Mouse (Mus musculus): ENCODE data around the gene Nudt8. TPM values are rescaled to one million over a fixed set of nuclear protein-coding genes. Genes with fewer than 3 reads are reported as not detected.
"Not testable (repeated sequence)": the region's sequence is repeated elsewhere in the genome, so short reads cannot be mapped to it uniquely, and the experiment has no call there.

Gene Nudt8
- total RNA-seq, 2 experiments from 2014 or later, result 14.6 to 14.8 TPM

DNA sequence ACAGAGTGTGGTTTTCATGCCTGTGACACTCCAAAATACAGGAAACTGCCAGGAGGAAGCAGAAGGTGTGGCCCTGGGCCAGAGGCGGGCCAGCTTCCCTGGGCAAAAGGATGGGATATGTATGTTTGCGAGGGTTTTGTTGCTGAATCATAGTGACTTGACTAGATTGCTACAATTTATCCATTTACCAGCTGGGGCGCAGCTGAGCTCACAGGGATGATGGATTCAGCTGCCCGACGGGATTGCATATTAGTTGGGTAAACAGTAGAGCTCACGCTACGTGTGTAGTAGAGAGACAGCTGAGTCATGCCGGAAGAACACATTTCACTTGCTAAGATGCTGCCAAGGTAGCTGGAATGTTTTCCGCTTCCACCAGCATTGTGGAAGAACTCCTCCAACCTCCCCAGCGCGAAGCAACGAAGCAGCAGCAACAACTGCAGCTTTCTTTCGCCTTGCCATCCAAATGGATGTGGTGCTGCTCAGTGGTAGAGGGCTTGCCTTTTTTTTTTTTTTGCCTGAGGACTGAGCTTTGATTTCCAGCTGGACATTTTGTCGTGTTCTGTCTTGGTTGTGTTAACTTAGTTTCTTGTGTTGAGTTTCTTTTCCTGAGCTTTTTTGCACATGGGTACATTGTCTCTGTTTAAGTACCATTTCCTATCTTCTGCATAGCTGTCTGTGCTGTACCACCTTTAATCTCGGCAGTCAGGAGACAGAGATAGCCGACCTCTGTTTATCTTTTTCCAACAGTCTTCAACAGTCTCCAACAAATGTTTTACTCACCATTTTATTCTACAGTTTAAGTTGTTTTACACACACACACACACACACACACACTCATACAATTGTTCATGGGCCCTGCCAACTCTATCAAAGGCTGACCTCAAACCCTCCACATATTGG, 45.8 kb downstream of the Nudt8 start, which contains the start of gene Gstp2:
Gstp2 (minus strand) TSS at position 58 of the 900 bp plus-strand sequence.
- peak; percentile 62 for DNase-seq
- intact Hi-C loops (cut with DNase I), result no loop called here

DNA sequence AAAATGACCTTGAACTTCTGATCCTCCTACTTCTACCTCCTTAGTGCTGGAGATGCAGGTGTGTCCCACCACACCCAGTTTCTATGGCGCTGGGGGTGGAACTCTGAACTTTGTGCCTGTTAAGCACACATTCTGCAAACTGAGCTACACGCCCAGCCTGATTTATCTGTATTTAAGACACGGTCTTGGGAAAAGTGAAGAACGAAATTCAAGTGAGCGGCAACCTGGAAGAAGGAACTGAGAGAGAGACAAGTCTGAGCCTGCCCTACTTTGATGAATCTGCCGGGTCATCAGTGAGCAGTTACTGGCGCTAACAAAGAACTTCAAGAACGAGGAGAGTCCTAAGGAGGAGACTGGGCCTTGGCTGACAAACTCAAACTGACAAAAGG, 46.5 kb downstream of the Nudt8 start:
- DNase-seq, result no peak
- intact Hi-C loops (cut with DNase I), result no loop called here

- DNase-seq, result peak; percentile 89
- intact Hi-C loops (cut with DNase I), result no loop called here
These were observed 47.5 kb downstream of the Nudt8 start for GRCm38 (mm10) chr19:4047859-4048258.

- DNase-seq; intact Hi-C loops (cut with DNase I): not testable (repeated sequence)
These were observed 48.7 kb downstream of the Nudt8 start for GRCm38 (mm10) chr19:4049069-4049468.

- intact Hi-C loops (cut with DNase I), result no loop called here
- no peak for DNase-seq
These were observed 50.6 kb downstream of the Nudt8 start for GRCm38 (mm10) chr19:4051016-4051415.

Other genes with a start within 250 kb of the Nudt8 start
- 10 to 100 TPM; 89.1 to 90.7 TPM for gene Kmt5b, start 233.2 kb upstream of the Nudt8 start, total RNA-seq (2021)
- gene Chka, start 148.8 kb upstream of the Nudt8 start, total RNA-seq (2021), result 100 to 1,000 TPM in 1 of 2 experiments, 10 to 100 TPM in 1; 88.7 to 104 TPM
- gene Tcirg1, start 93.4 kb upstream of the Nudt8 start, total RNA-seq (2021), result 10 to 100 TPM; 24.0 to 27.9 TPM
- 100 to 1,000 TPM in 1 of 2 experiments, 10 to 100 TPM in 1; 94.0 to 102 TPM for gene Ndufs8, start 87.8 kb upstream of the Nudt8 start, total RNA-seq (2021)
- gene Aldh3b1, start 70.8 kb upstream of the Nudt8 start, total RNA-seq (2021), result 1 to 10 TPM; 1.5 to 1.9 TPM
- 1 to 10 TPM; 6.4 to 8.9 TPM for gene Unc93b1, start 65.4 kb upstream of the Nudt8 start, total RNA-seq (2021)
- not detected for gene Aldh3b3, start 41.9 kb upstream of the Nudt8 start, total RNA-seq (2021)
- gene Aldh3b2, start 28.3 kb upstream of the Nudt8 start, total RNA-seq (2021), result under 1 TPM; 0.40 to 0.64 TPM
- gene Acy3, start 14.0 kb upstream of the Nudt8 start, total RNA-seq (2021), result 1 to 10 TPM; 1.4 to 1.6 TPM
- gene Tbx10, start 7.8 kb upstream of the Nudt8 start, total RNA-seq (2021), result not detected
- 1 to 10 TPM; 4.1 to 4.8 TPM for gene Gm49405, start within 50 bp of the Nudt8 start, total RNA-seq (2021)
- 1 to 10 TPM; 8.3 to 9.4 TPM for gene Doc2g, start 2.7 kb downstream of the Nudt8 start, total RNA-seq (2021)
- 100 to 1,000 TPM; 185 to 196 TPM for gene Ndufv1, start 12.2 kb downstream of the Nudt8 start, total RNA-seq (2021)
- gene Gstp1, start 37.4 kb downstream of the Nudt8 start, total RNA-seq (2021), result 100 to 1,000 TPM; 288 to 297 TPM
- 10 to 100 TPM; 27.2 to 31.6 TPM for gene Gstp2, start 45.4 kb downstream of the Nudt8 start, total RNA-seq (2021)
- not detected for gene Gstp3, start 59.0 kb downstream of the Nudt8 start, total RNA-seq (2021)
- gene Cabp2, start 81.0 kb downstream of the Nudt8 start, total RNA-seq (2021), result not detected
- gene Cdk2ap2, start 96.6 kb downstream of the Nudt8 start, total RNA-seq (2021), result 10 to 100 TPM; 27.5 to 28.3 TPM
- gene Pitpnm1, start 99.4 kb downstream of the Nudt8 start, total RNA-seq (2021), result 100 to 1,000 TPM; 185 to 187 TPM
- 10 to 100 TPM; 54.8 to 64.8 TPM for gene Aip, start 125.3 kb downstream of the Nudt8 start, total RNA-seq (2021)
- not detected for gene Gpr152, start 139.2 kb downstream of the Nudt8 start, total RNA-seq (2021)
- not detected for gene Cabp4, start 143.5 kb downstream of the Nudt8 start, total RNA-seq (2021)
- gene Coro1b, start 148.0 kb downstream of the Nudt8 start, total RNA-seq (2021), result 100 to 1,000 TPM in 1 of 2 experiments, 10 to 100 TPM in 1; 92.6 to 107 TPM
- 1 to 10 TPM; 1.2 to 1.6 TPM for gene Ptprcap, start 153.0 kb downstream of the Nudt8 start, total RNA-seq (2021)
- 10 to 100 TPM; 38.1 to 39.2 TPM for gene Rps6kb2, start 162.8 kb downstream of the Nudt8 start, total RNA-seq (2021)
- 1 to 10 TPM; 2.4 to 3.1 TPM for gene Carns1, start 174.9 kb downstream of the Nudt8 start, total RNA-seq (2021)
- 1 to 10 TPM; 2.1 to 2.4 TPM for gene Tbc1d10c, start 190.7 kb downstream of the Nudt8 start, total RNA-seq (2021)
- gene Ppp1ca, start 191.5 kb downstream of the Nudt8 start, total RNA-seq (2021), result 100 to 1,000 TPM; 318 to 333 TPM
- gene Rad9a, start 201.1 kb downstream of the Nudt8 start, total RNA-seq (2021), result 10 to 100 TPM in 1 of 2 experiments, 1 to 10 TPM in 1; 9.8 to 10.6 TPM
- 1 to 10 TPM; 1.2 to 1.3 TPM for gene Clcf1, start 213.7 kb downstream of the Nudt8 start, total RNA-seq (2021)
- gene AC109138.7, start 213.8 kb downstream of the Nudt8 start, total RNA-seq (2021), result not detected
- 10 to 100 TPM; 11.3 to 11.9 TPM for gene Pold4, start 231.3 kb downstream of the Nudt8 start, total RNA-seq (2021)

All from left cerebral cortex, postnatal 4 days (tissue).